Mouse (Mus musculus): ENCODE measurements around the gene Dapp1. TPM values are rescaled to one million over a fixed set of nuclear protein-coding genes. Genes with fewer than 3 reads are reported as not detected.
A peak's percentile ranks its signal among the peaks of the same experiment; 100 is the strongest.
"Not testable (repeated sequence)": the region's sequence is repeated elsewhere in the genome, so short reads cannot be mapped to it uniquely, and the experiment has no call there.

Dapp1 gene
- total and polyA plus RNA-seq, 2 experiments from 2014 or later: 1.3 to 2.3 TPM

DNA sequence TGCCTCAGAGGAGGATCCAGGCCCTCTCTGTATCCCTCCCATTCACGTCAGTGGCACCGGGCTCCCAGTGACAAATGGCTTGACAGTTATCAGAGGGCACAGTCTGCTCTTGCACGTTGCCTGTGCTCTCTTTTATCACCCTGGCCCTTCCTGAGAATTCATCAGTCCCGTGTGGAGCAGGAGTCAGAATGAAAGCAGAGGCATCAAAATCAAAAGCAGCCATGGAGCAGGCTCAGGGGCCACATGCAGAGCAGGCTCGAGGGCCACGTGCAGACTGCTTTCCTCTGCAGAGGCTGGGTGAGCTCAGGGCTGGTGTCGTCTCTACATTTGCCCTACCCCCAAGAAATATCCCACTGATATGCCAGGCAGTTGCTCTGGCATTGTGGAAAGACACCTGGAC is 29.5 kb downstream of the Dapp1 start:
- Histone ChIP-seq H3K36me3 (ENCODE audit: insufficient read depth, low read length) (no peaks in the 10 kb centered on the region), H3K4me2 (ENCODE audit: low read depth, low read length, poor library complexity, severe bottlenecking) (no peak overlapping the region), H3K9ac (replicated peaks; ENCODE audit: low read length, poor library complexity, severe bottlenecking) (no peak overlapping the region), H3K27ac (ENCODE audit: low read depth, low read length) (peak overlapping the region; percentile 78), H3K27me3 (ENCODE audit: insufficient read depth, low read length) (no peaks in the 10 kb centered on the region), H3K4me3 (ENCODE audit: low read depth, low read length) (no peak overlapping the region), H3K9me3 (ENCODE audit: low read length) (no peaks in the 10 kb centered on the region), H3K4me1 (ENCODE audit: insufficient read depth, low read length) (peaks cover 4% of the 10 kb centered on the region; the same call in 1 of the 2 replicates)
- ATAC-seq (ENCODE audit: low FRiP score) (peak; percentile 28; the same call in 1 of the 2 replicates), DNase-seq (ENCODE audit: low spot score) (no peak)
- no peak for TF ChIP-seq CTCF (IDR thresholded peaks at IDR 0.05)
- WGBS: 31% methylated on average over 7 of the region's 7 CpGs

DNA sequence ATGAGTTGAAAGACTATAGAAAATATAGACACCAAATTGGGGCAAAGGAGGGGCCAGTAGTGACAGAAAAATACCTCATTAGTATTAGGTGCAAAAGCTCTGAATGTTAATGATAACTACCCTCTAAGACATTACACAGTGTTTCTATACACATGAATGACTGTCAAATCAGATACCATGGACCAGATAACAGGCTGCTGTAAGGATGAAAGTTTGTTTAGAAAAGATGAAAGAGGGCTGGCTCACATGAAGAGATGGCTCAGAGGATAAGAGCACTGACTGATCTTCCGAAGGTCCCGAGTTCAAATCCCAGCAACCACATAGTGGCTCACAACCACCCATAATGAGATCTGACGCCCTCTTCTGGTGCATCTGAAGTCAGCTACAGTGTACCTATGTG is 30.0 kb downstream of the Dapp1 start:
- WGBS: 94% methylated on average over 3 of the region's 3 CpGs

DNA sequence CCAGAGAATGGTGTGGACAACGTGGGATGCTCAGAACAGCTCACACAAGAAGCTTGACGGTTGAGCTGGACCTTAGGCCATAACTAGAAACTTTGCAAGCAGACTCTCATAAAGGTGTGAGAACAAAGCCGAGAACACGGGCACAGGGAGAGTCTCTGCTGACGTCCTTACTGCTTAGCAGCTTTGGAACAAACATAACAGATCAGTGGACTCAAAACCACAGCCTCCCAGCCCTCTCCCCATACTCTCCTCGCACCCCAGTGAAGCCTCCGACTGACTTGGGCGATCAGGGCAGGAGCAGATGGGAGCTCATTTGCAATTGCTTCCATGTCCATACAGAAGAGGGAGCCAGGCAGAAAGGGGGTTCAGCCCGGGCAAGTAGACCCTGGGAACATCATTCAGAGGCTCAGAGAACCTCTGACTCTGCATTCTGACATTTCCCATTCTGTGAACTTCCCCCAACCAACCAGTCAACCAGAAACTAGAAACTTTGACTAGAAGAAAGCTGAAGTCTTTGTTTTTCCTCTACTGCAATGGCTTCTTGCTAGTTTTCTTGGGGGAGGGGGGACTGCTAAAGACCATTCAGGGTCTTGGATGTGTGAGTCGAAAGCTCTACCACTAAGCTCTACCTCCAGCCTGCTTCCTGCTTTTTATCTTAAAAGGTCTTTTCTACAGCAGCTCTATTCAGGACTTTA is 31.0 kb downstream of the Dapp1 start:
- Histone ChIP-seq H3K27ac (ENCODE audit: low read depth, low read length) (no peak overlapping the region), H3K9me3 (ENCODE audit: low read length) (no peaks in the 10 kb centered on the region), H3K4me2 (ENCODE audit: low read depth, low read length, poor library complexity, severe bottlenecking) (no peak overlapping the region), H3K36me3 (ENCODE audit: insufficient read depth, low read length) (no peaks in the 10 kb centered on the region), H3K9ac (replicated peaks; ENCODE audit: low read length, poor library complexity, severe bottlenecking) (no peak overlapping the region), H3K27me3 (ENCODE audit: insufficient read depth, low read length) (no peaks in the 10 kb centered on the region), H3K4me1 (ENCODE audit: insufficient read depth, low read length) (peaks cover 4% of the 10 kb centered on the region; the same call in 1 of the 2 replicates), H3K4me3 (ENCODE audit: low read depth, low read length) (no peak overlapping the region)
- WGBS: 83% methylated on average over 10 of the region's 10 CpGs
- ATAC-seq (ENCODE audit: low FRiP score) (no peak), DNase-seq (ENCODE audit: low spot score) (no peak)
- no peak for TF ChIP-seq CTCF (IDR thresholded peaks at IDR 0.05)

More for the DNA sequence above, 30.0 kb downstream of the Dapp1 start:
- not testable (repeated sequence) for DNase-seq (ENCODE audit: low spot score); H3K4me2 ChIP-seq (ENCODE audit: low read depth, low read length, poor library complexity, severe bottlenecking); H3K27ac ChIP-seq (ENCODE audit: low read depth, low read length); H3K4me1 ChIP-seq (ENCODE audit: insufficient read depth, low read length); H3K9me3 ChIP-seq (ENCODE audit: low read length); H3K36me3 ChIP-seq (ENCODE audit: insufficient read depth, low read length); H3K27me3 ChIP-seq (ENCODE audit: insufficient read depth, low read length); H3K4me3 ChIP-seq (ENCODE audit: low read depth, low read length); ATAC-seq (ENCODE audit: low FRiP score); H3K9ac ChIP-seq (replicated peaks; ENCODE audit: low read length, poor library complexity, severe bottlenecking)

DNA sequence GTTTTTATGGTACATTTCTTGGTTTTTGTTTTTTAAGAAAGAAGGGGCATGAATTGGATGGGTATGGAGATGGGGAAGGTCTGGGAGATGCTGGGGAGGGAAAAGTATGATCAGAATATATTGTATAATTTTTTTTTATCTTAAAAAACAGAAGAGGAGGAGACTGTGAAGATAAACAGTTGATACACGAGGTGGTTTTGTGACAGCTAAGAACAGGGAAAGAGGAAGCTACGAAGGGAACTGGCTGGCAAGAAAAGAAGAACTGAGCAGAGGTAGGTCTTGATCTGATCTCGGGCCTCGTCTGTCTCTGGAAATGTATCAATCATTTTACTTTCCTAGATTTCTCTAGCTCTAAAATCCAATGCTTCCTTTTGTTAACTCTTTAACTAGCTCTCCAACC is 33.8 kb downstream of the Dapp1 start:
- H3K9ac ChIP-seq (replicated peaks; ENCODE audit: low read length, poor library complexity, severe bottlenecking): no peak overlapping the region
- H3K4me3 ChIP-seq (ENCODE audit: low read depth, low read length): no peak overlapping the region
- DNase-seq (ENCODE audit: low spot score) (no peak), ATAC-seq (ENCODE audit: low FRiP score) (no peak)
- H3K27ac ChIP-seq (ENCODE audit: low read depth, low read length): no peak overlapping the region
- H3K36me3 ChIP-seq (ENCODE audit: insufficient read depth, low read length): no peaks in the 10 kb centered on the region
- no peaks in the 10 kb centered on the region for H3K27me3 ChIP-seq (ENCODE audit: insufficient read depth, low read length)
- H3K9me3 ChIP-seq (ENCODE audit: low read length): no peaks in the 10 kb centered on the region
- no peak overlapping the region for H3K4me2 ChIP-seq (ENCODE audit: low read depth, low read length, poor library complexity, severe bottlenecking)
- WGBS: 81% methylated on average over 4 of the region's 4 CpGs
- TF ChIP-seq CTCF (IDR thresholded peaks at IDR 0.05): no peak
- no peaks in the 10 kb centered on the region for H3K4me1 ChIP-seq (ENCODE audit: insufficient read depth, low read length)

DNA sequence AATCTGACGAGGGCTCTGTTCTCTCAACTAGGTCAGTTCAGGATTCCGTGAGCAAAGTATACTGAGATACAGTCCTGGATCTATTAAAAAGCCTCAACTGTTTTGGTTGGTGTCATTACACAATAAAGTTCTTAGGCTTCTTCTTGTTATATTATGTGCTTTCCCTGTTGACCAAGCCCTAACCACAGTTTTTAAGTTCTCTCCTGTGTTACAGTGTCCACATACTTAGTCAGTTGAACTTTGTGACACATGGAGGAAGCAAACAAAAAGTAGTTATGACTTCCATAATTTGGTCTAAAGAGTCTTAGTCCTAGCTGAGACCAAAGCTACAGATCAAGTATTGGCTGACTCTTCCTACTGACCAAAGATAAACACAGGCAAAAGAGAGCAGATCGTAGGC is 34.5 kb downstream of the Dapp1 start:
- ATAC-seq (ENCODE audit: low FRiP score): no peak
- 92% methylated on average over 3 of the region's 3 CpGs for WGBS
- no peak overlapping the region for H3K4me3 ChIP-seq (ENCODE audit: low read depth, low read length)
- no peak for TF ChIP-seq CTCF (IDR thresholded peaks at IDR 0.05)
- no peaks in the 10 kb centered on the region for H3K36me3 ChIP-seq (ENCODE audit: insufficient read depth, low read length)
- H3K27me3 ChIP-seq (ENCODE audit: insufficient read depth, low read length): no peaks in the 10 kb centered on the region
- no peak overlapping the region for H3K4me2 ChIP-seq (ENCODE audit: low read depth, low read length, poor library complexity, severe bottlenecking)
- no peak for DNase-seq (ENCODE audit: low spot score)
- H3K9me3 ChIP-seq (ENCODE audit: low read length): no peaks in the 10 kb centered on the region
- H3K9ac ChIP-seq (replicated peaks; ENCODE audit: low read length, poor library complexity, severe bottlenecking): no peak overlapping the region
- H3K27ac ChIP-seq (ENCODE audit: low read depth, low read length): no peak overlapping the region
- H3K4me1 ChIP-seq (ENCODE audit: insufficient read depth, low read length): no peaks in the 10 kb centered on the region

DNA sequence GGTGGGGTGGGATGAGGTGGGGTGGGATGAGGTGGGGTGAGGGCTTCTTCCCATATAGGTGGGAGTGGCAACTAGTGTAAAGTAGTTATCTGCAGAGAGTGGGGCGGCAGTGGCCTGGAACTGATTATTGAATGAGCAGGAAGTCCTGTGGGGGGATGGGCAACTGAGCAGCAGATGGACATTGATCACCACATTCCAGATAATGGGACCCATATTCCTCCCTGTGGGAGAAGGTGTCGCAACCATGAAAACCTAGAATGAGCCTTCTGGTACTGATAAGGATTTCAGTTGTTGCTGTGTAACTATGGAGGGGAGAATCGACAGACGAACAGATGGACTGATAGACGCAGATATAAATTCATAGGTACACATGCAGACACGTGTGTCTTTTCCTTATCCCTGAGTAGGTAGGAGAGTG is 37.6 kb downstream of the Dapp1 start:
- Histone ChIP-seq H3K27me3 (ENCODE audit: insufficient read depth, low read length) (no peaks in the 10 kb centered on the region), H3K9ac (replicated peaks; ENCODE audit: low read length, poor library complexity, severe bottlenecking) (no peak overlapping the region), H3K4me1 (ENCODE audit: insufficient read depth, low read length) (no peaks in the 10 kb centered on the region), H3K36me3 (ENCODE audit: insufficient read depth, low read length) (no peaks in the 10 kb centered on the region), H3K9me3 (ENCODE audit: low read length) (no peaks in the 10 kb centered on the region), H3K4me3 (ENCODE audit: low read depth, low read length) (no peak overlapping the region), H3K4me2 (ENCODE audit: low read depth, low read length, poor library complexity, severe bottlenecking) (no peak overlapping the region), H3K27ac (ENCODE audit: low read depth, low read length) (no peak overlapping the region)
- no peak for DNase-seq (ENCODE audit: low spot score)
- no peak for TF ChIP-seq CTCF (IDR thresholded peaks at IDR 0.05)
- no peak for ATAC-seq (ENCODE audit: low FRiP score)
- 91% methylated on average over 6 of the region's 6 CpGs for WGBS
